Mouse (Mus musculus) lung, embryonic 16.5 days (tissue): ENCODE results near the gene 9930111J21Rik2. TPM values are rescaled to one million over a fixed set of nuclear protein-coding genes. Genes with fewer than 3 reads are reported as not detected.
"Not testable (repeated sequence)": the region's sequence is repeated elsewhere in the genome, so short reads cannot be mapped to it uniquely, and the experiment has no call there.

Experiments used
- ATAC-seq: fragments of 200-750 bp; cut with Nextera tagmentation; 2 replicates; pipeline ENCODE4 v1.8.0; 2017; ENCODE audit warnings: low read depth, mild to moderate bottlenecking, moderate library complexity
- H3K27ac ChIP-seq: fragments of 300-500 bp; sonication (generic); 2 replicates; pipeline ENCODE4 v1.5.1; 2014; ENCODE audit warnings: mild to moderate bottlenecking, control low read depth, low read length
- H3K27me3 ChIP-seq: fragments of 300-500 bp; sonication (generic); 2 replicates; pipeline ENCODE4 v1.6.1; 2014; ENCODE audit warnings: low read depth, low read length, mixed read lengths; ENCODE audit not compliant: control insufficient read depth, insufficient read depth
- H3K36me3 ChIP-seq: fragments of 300-500 bp; sonication (generic); 2 replicates; pipeline ENCODE4 v1.6.1; 2014; ENCODE audit warnings: low read length; ENCODE audit not compliant: control insufficient read depth, insufficient read depth
- H3K4me1 ChIP-seq: fragments of 300-500 bp; sonication (generic); replicated peaks from 2 replicates; pipeline ENCODE4 v1.6.1; 2014; ENCODE audit warnings: low read length, mixed read lengths; ENCODE audit not compliant: control insufficient read depth, insufficient read depth
- H3K4me2 ChIP-seq: fragments of 300-500 bp; sonication (generic); 2 replicates; pipeline ENCODE4 v1.6.1; 2014; ENCODE audit warnings: low read depth, low read length, control low read depth
- H3K4me3 ChIP-seq: fragments of 300-500 bp; sonication (generic); 2 replicates; pipeline ENCODE4 v1.5.1; 2014; ENCODE audit warnings: mild to moderate bottlenecking, low read length, control low read depth
- H3K9ac ChIP-seq: fragments of 300-500 bp; sonication (generic); 2 replicates; pipeline ENCODE4 v1.6.1; 2014; ENCODE audit warnings: low read length, control low read depth
- H3K9me3 ChIP-seq: fragments of 300-500 bp; sonication (generic); 2 replicates; pipeline ENCODE4 v1.6.1; 2016; ENCODE audit warnings: low read length; ENCODE audit not compliant: control insufficient read depth
- WGBS: fragments of 180-500 bp; shearing (Covaris S2); extraction: QIAGEN DNeasy Blood & Tissue Kit; methylation state at CpG from one replicate; pipeline ENCODE4 v1.1.7; 2014; 5-methylcytosine and 5-hydroxymethylcytosine counted together
- polyA plus RNA-seq: library from polyadenylated mRNA; unstranded; fragments of >200 nt; fragmentation: Nextera tagmentation; extraction: Ambion mirVana; gene quantifications from 2 replicates; pipeline ENCODE4 v1.2.1, GENCODE M21; 2015

The 9930111J21Rik2 gene
- polyA plus RNA-seq, 1 experiment from 2014 or later = 0.78 TPM

DNA sequence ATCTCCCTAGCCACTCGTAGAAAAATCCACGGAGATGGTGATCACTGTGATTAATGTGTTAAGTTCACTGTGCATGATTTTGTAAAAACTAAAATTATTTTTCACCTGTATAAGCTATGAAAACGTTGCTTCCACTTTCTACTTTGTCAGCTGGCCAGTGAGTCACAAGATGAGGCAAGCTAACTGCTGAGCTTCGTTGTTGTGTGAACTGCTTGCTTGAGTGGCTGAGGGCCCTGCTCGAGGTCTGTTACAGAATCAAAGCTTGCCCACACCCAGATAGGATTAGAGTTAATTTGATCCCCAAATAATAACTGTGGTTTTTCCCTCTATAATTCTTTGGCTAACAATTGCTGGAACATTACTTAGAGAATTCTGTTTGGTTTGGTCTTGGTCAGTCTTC lies 852 bp upstream of the 9930111J21Rik2 start:
- H3K9ac ChIP-seq, H3K9me3 ChIP-seq, H3K4me3 ChIP-seq, H3K27me3 ChIP-seq, H3K27ac ChIP-seq, H3K4me1 ChIP-seq, ATAC-seq, H3K36me3 ChIP-seq, H3K4me2 ChIP-seq: not testable (repeated sequence)
- no CpG with 5 or more reads among the region's 5 CpGs for WGBS

DNA sequence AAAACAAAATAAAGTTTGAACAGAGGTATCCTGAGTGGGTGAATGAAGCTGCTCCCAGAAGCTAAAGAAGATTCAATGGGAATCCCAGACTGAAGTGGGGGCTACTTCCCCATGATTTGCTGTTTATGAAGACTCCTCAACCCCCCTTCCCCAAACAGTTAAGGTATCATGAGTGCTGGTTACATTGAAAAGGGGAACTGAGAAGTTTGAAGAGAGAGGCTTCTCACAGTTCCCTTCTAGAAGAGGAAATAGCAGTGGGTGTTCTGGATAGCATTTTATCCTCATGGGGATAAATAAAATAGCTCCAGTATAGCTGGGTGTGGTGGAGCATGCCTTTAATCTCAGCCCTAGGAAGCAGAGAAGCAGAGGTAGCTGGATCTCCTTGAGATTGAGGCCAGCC lies 978 bp downstream of the 9930111J21Rik2 start:
- not testable (repeated sequence) for H3K27ac ChIP-seq, ATAC-seq, H3K27me3 ChIP-seq, H3K9me3 ChIP-seq, H3K4me3 ChIP-seq, H3K4me2 ChIP-seq, H3K9ac ChIP-seq, H3K36me3 ChIP-seq, H3K4me1 ChIP-seq

DNA sequence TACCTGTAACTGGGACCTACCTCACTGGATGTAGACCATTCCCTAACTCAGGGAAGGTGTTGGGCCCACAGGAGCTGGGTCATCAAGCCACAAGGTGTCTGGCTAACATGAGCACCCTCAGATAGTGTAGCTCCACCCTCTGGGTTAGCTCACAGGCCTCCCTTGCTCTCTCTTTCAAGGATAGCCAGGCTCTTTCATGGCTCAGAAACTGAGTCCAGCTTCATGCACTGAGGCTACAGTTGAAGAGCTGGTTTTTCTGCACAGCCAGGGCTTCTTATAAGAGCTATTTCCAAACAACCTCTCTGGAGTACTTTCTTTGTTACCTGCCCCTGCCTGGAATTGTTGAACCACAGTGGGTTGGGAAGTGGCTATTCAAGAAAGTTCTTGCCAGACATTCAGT lies 39.0 kb downstream of the 9930111J21Rik2 start:
- not testable (repeated sequence) for H3K4me1 ChIP-seq, H3K27me3 ChIP-seq, H3K4me3 ChIP-seq, H3K9me3 ChIP-seq, H3K4me2 ChIP-seq, H3K36me3 ChIP-seq, H3K9ac ChIP-seq
- ATAC-seq = peak; percentile 89
- peak overlapping the region; percentile 49; the same call in 1 of the 2 replicates for H3K27ac ChIP-seq

DNA sequence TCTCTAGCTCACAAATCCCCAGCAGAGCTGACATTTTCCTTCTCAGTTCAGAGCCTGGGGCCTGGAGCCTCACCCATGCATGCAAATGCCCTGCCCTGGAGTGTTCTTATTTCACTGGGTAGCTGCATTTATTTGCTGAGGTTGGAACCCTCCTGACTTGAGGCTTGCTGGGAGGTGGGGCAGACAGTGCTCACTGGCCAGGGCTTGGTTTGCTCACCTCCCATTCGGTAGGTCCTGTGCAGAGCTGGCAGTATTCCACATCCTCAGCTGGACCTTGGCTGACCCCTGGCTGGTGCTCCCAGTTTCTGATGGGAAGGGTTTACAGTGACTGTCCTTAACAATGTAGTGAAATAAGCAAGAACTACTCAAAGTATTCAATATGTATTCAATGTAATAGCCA lies 44.3 kb downstream of the 9930111J21Rik2 start:
- ATAC-seq = peak; percentile 75

DNA sequence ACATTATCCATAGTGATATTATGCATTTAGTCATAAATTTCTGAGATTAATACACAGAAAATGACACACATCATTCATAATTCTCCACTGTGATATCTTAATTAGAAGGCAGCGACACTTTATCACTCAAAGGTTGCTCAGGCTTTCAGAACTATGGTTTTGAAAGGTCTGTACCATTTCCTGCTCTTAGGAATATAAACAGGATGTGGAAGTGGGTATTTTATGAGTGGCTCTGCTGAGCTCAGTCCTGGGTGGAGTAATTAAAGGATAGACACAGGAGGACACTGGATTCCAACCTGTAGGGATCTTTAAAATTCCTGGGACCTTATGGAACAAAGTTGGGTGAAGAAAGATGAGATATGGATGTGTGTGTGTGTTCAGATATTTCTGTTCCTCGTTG lies 44.7 kb downstream of the 9930111J21Rik2 start:
- not testable (repeated sequence) for H3K4me3 ChIP-seq, H3K27ac ChIP-seq, H3K4me1 ChIP-seq, H3K4me2 ChIP-seq, H3K27me3 ChIP-seq, H3K36me3 ChIP-seq, H3K9ac ChIP-seq, H3K9me3 ChIP-seq
- peak; percentile 38; the same call in 1 of the 2 replicates for ATAC-seq
- 37% methylated on average over 2 of the region's 2 CpGs for WGBS

More for the DNA sequence above, 44.3 kb downstream of the 9930111J21Rik2 start:
- not testable (repeated sequence) for H3K9me3 ChIP-seq, H3K27ac ChIP-seq, H3K4me1 ChIP-seq, H3K27me3 ChIP-seq, H3K4me3 ChIP-seq, H3K4me2 ChIP-seq, H3K9ac ChIP-seq, H3K36me3 ChIP-seq
- WGBS = 20% methylated on average over 1 of the region's 1 CpGs

DNA sequence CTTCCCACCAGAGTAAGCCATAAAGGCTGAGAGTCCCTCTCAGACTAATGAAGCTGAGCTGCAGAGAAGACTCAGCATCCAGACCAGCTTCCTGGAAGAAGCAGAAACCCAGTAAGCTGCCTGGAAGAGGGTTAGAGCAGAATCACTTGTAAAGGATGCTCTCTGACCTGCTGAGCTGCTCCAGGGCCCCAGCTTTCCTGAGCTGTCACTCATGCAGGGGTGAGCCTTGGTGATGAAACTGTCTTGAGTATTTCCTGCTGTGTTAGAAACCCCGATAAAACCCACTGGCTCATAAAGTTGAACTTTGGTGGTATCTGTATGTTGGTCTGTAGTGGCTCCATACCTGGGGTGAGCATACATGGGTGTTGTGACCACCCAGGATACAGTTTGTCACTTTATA lies 50.6 kb downstream of the 9930111J21Rik2 start:
- H3K4me2 ChIP-seq, ATAC-seq, H3K9ac ChIP-seq, H3K27me3 ChIP-seq, H3K9me3 ChIP-seq, H3K36me3 ChIP-seq, H3K4me1 ChIP-seq, H3K4me3 ChIP-seq, H3K27ac ChIP-seq: not testable (repeated sequence)
- 65% methylated on average over 1 of the region's 1 CpGs for WGBS

DNA sequence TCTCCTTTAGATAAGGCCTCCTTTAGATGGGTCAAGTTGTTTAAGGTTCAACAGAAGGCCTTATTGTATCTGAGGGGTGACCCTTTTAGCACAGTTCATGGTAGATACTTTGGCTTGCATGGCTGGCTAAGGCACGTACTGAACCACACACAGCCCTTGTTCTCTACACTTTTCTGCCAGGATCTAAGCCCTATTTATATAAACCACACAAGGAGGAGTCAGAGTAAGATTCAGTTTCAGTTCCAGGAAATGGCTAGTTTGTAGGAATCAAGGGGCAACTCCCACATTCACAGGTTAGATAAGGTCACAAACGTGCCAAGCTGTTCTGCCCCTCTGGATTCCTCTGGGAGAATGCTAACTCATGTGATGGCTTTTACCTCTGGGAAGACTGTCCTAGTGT lies 57.0 kb downstream of the 9930111J21Rik2 start, which contains the start of gene Tgtp1:
Gene Tgtp1 (minus strand): TSS at position 155 of the 400 bp plus-strand sequence.
- H3K4me1 ChIP-seq, H3K9me3 ChIP-seq, H3K27me3 ChIP-seq, H3K4me3 ChIP-seq, H3K36me3 ChIP-seq, H3K4me2 ChIP-seq, H3K9ac ChIP-seq: not testable (repeated sequence)
- peak; percentile 67 for ATAC-seq
- 21% methylated on average over 2 of the region's 2 CpGs for WGBS
- peak within 1 kb of the TSS; percentile 33 for H3K27ac ChIP-seq

DNA sequence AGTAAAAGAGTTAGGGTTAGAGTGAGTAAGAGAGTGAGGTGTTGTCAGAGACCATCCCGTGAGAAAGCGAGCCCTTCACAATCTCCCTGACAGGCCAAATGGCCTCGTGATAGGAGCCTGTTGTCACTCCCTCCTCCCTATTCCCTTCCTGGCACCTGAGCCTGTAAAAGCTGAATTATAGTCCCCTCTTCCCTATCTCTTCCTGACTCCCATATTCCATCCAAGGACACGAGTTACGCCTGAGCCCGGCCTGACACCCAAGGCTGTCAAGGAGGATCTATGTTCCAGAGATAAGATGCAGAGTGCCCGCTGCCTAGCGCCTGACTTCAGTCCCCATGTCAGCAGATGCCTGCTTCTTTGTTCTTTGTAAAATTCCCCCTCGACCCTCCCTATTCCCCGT lies 57.7 kb downstream of the 9930111J21Rik2 start:
- not testable (repeated sequence) for H3K9ac ChIP-seq, H3K27me3 ChIP-seq, H3K4me1 ChIP-seq, H3K9me3 ChIP-seq, H3K4me2 ChIP-seq, H3K27ac ChIP-seq, H3K4me3 ChIP-seq, ATAC-seq, H3K36me3 ChIP-seq
- WGBS = 23% methylated on average over 10 of the region's 10 CpGs

DNA sequence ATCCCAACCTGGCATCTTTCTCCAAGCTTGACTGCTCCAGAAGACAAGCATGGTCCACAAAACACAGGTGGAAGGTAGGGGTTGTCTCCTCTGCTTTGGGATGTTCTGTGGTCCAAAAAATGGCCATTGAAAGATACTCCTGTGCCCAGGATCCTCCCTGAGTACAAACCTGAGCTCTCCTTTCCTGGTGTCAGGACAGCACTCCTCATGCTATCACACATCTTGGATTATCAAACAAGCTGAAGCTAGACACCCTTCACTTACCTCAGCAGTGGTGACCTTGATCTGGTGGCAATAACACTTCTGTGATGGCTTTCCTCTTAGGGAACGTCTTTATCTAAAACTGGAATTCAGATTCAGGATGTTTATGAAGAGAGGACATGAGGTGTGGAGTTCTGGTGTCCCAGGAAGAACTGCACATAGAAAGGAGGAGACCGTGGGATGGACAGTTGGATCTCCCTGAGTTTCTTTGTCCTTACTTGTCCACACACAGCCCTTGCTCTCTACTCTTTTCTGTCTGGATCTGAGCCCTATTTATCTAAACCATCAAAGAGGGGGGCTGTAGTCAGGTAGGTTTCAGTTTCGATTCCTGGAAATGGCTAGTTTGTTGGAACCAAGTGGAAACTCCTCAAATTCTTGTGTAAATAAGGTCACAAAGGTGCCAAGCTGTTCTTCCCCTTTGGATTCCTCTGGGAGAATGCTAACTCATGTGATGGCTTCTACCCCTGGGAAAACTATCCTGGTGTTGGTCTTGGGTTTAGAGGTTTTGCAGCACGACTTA lies 59.1 kb downstream of the 9930111J21Rik2 start, which contains the start of gene Gm12185:
Gene Gm12185 (minus strand): TSS at position 487 of the 781 bp plus-strand sequence.
- not testable (repeated sequence) for H3K9ac ChIP-seq, ATAC-seq, H3K4me2 ChIP-seq, H3K36me3 ChIP-seq, H3K4me3 ChIP-seq, H3K9me3 ChIP-seq, H3K4me1 ChIP-seq, H3K27ac ChIP-seq, H3K27me3 ChIP-seq
- WGBS = 33% methylated on average over 4 of the region's 4 CpGs
